Mouse (Mus musculus): ENCODE results near the gene Lmf2. TPM values are rescaled to one million over a fixed set of nuclear protein-coding genes. Genes with fewer than 3 reads are reported as not detected.

The Lmf2 gene
- 54.5 and 56.5 TPM in 2 replicates for polyA plus RNA-seq (2015; fragmentation: Nextera tagmentation; extraction: Ambion mirVana)

- WGBS: under 1% methylated on average over 64 of the region's 64 CpGs
- Histone ChIP-seq H3K9ac (ENCODE audit: low read length) (peak within 1 kb of the TSS; percentile 96), H3K36me3 (ENCODE audit: control insufficient read depth, insufficient read depth) (peaks cover 34% of the 10 kb centered on the region), H3K4me3 (ENCODE audit: low read length) (peak within 1 kb of the TSS; percentile 94), H3K4me2 (ENCODE audit: low read depth, low read length) (peak within 1 kb of the TSS; percentile 92), H3K27me3 (ENCODE audit: control insufficient read depth, insufficient read depth, low read length) (no peaks in the 10 kb centered on the region), H3K4me1 (ENCODE audit: control insufficient read depth, insufficient read depth, low read length) (peaks cover 28% of the 10 kb centered on the region), H3K9me3 (replicated peaks; ENCODE audit: control insufficient read depth, low read length) (no peaks in the 10 kb centered on the region), H3K27ac (ENCODE audit: low read length) (peak within 1 kb of the TSS; percentile 87)
- ATAC-seq (replicated peaks; ENCODE audit: extremely low read depth, insufficient read depth, low FRiP score): peak; percentile 91
These were observed at the start of gene Lmf2, which contains the start of gene Ncaph2 for GRCm38 (mm10) chr15:89355241-89356187. Gene Lmf2, minus strand, starts transcription at chr15:89355659. Gene Ncaph2, plus strand, starts transcription at chr15:89355719.

GRCm38 (mm10) chr15:89404831-89405623 lies 49.6 kb upstream of the Lmf2 start:
- WGBS: 71% methylated on average over 10 of the region's 10 CpGs
- no peak overlapping the region for H3K4me2 ChIP-seq (ENCODE audit: low read depth, low read length)
- no peak for ATAC-seq (replicated peaks; ENCODE audit: extremely low read depth, insufficient read depth, low FRiP score)
- no peak overlapping the region for H3K9ac ChIP-seq (ENCODE audit: low read length)
- no peaks in the 10 kb centered on the region for H3K36me3 ChIP-seq (ENCODE audit: control insufficient read depth, insufficient read depth)
- H3K9me3 ChIP-seq (replicated peaks; ENCODE audit: control insufficient read depth, low read length): peaks cover 11% of the 10 kb centered on the region
- H3K4me3 ChIP-seq (ENCODE audit: low read length): no peak overlapping the region
- no peak overlapping the region for H3K27ac ChIP-seq (ENCODE audit: low read length)
- no peaks in the 10 kb centered on the region for H3K27me3 ChIP-seq (ENCODE audit: control insufficient read depth, insufficient read depth, low read length)
- H3K4me1 ChIP-seq (ENCODE audit: control insufficient read depth, insufficient read depth, low read length): no peaks in the 10 kb centered on the region

- H3K4me1 ChIP-seq (ENCODE audit: control insufficient read depth, insufficient read depth, low read length): no peaks in the 10 kb centered on the region
- no peaks in the 10 kb centered on the region for H3K36me3 ChIP-seq (ENCODE audit: control insufficient read depth, insufficient read depth)
- no peaks in the 10 kb centered on the region for H3K27me3 ChIP-seq (ENCODE audit: control insufficient read depth, insufficient read depth, low read length)
- no peak for ATAC-seq (replicated peaks; ENCODE audit: extremely low read depth, insufficient read depth, low FRiP score)
- H3K4me3 ChIP-seq (ENCODE audit: low read length): no peak overlapping the region
- H3K9ac ChIP-seq (ENCODE audit: low read length): no peak overlapping the region
- H3K9me3 ChIP-seq (replicated peaks; ENCODE audit: control insufficient read depth, low read length): peaks cover 3% of the 10 kb centered on the region
- WGBS: 83% methylated on average over 1 of the region's 1 CpGs
- no peak overlapping the region for H3K4me2 ChIP-seq (ENCODE audit: low read depth, low read length)
- H3K27ac ChIP-seq (ENCODE audit: low read length): no peak overlapping the region
These were observed 47.0 kb upstream of the Lmf2 start for GRCm38 (mm10) chr15:89402471-89402870.

GRCm38 (mm10) chr15:89399716-89400115 lies 44.3 kb upstream of the Lmf2 start:
- 47% methylated on average over 1 of the region's 1 CpGs for WGBS
- Histone ChIP-seq H3K27ac (ENCODE audit: low read length) (no peak overlapping the region), H3K4me2 (ENCODE audit: low read depth, low read length) (no peak overlapping the region), H3K4me3 (ENCODE audit: low read length) (no peak overlapping the region), H3K9me3 (replicated peaks; ENCODE audit: control insufficient read depth, low read length) (no peaks in the 10 kb centered on the region), H3K4me1 (ENCODE audit: control insufficient read depth, insufficient read depth, low read length) (no peaks in the 10 kb centered on the region), H3K36me3 (ENCODE audit: control insufficient read depth, insufficient read depth) (no peaks in the 10 kb centered on the region), H3K27me3 (ENCODE audit: control insufficient read depth, insufficient read depth, low read length) (no peaks in the 10 kb centered on the region), H3K9ac (ENCODE audit: low read length) (no peak overlapping the region)
- no peak for ATAC-seq (replicated peaks; ENCODE audit: extremely low read depth, insufficient read depth, low FRiP score)

GRCm38 (mm10) chr15:89398146-89398545 lies 42.7 kb upstream of the Lmf2 start:
- Histone ChIP-seq H3K4me3 (ENCODE audit: low read length) (no peak overlapping the region), H3K9me3 (replicated peaks; ENCODE audit: control insufficient read depth, low read length) (no peaks in the 10 kb centered on the region), H3K27ac (ENCODE audit: low read length) (no peak overlapping the region), H3K36me3 (ENCODE audit: control insufficient read depth, insufficient read depth) (no peaks in the 10 kb centered on the region), H3K4me2 (ENCODE audit: low read depth, low read length) (no peak overlapping the region), H3K9ac (ENCODE audit: low read length) (no peak overlapping the region), H3K27me3 (ENCODE audit: control insufficient read depth, insufficient read depth, low read length) (no peaks in the 10 kb centered on the region), H3K4me1 (ENCODE audit: control insufficient read depth, insufficient read depth, low read length) (no peaks in the 10 kb centered on the region)
- no peak for ATAC-seq (replicated peaks; ENCODE audit: extremely low read depth, insufficient read depth, low FRiP score)
- WGBS: 79% methylated on average over 2 of the region's 2 CpGs

- no peaks in the 10 kb centered on the region for H3K27me3 ChIP-seq (ENCODE audit: control insufficient read depth, insufficient read depth, low read length)
- no peaks in the 10 kb centered on the region for H3K36me3 ChIP-seq (ENCODE audit: control insufficient read depth, insufficient read depth)
- no peak overlapping the region for H3K9ac ChIP-seq (ENCODE audit: low read length)
- no peaks in the 10 kb centered on the region for H3K4me1 ChIP-seq (ENCODE audit: control insufficient read depth, insufficient read depth, low read length)
- H3K4me2 ChIP-seq (ENCODE audit: low read depth, low read length): no peak overlapping the region
- 81% methylated on average over 4 of the region's 4 CpGs for WGBS
- H3K4me3 ChIP-seq (ENCODE audit: low read length): no peak overlapping the region
- no peak overlapping the region for H3K27ac ChIP-seq (ENCODE audit: low read length)
- H3K9me3 ChIP-seq (replicated peaks; ENCODE audit: control insufficient read depth, low read length): no peaks in the 10 kb centered on the region
- no peak for ATAC-seq (replicated peaks; ENCODE audit: extremely low read depth, insufficient read depth, low FRiP score)
These were observed 41.4 kb upstream of the Lmf2 start for GRCm38 (mm10) chr15:89396883-89397282.

- 87% methylated on average over 10 of the region's 10 CpGs for WGBS
- no peak overlapping the region for H3K4me3 ChIP-seq (ENCODE audit: low read length)
- peaks cover 5% of the 10 kb centered on the region; the same call in 1 of the 2 replicates for H3K27me3 ChIP-seq (ENCODE audit: control insufficient read depth, insufficient read depth, low read length)
- H3K9me3 ChIP-seq (replicated peaks; ENCODE audit: control insufficient read depth, low read length): no peaks in the 10 kb centered on the region
- no peaks in the 10 kb centered on the region for H3K36me3 ChIP-seq (ENCODE audit: control insufficient read depth, insufficient read depth)
- H3K4me2 ChIP-seq (ENCODE audit: low read depth, low read length): no peak overlapping the region
- ATAC-seq (replicated peaks; ENCODE audit: extremely low read depth, insufficient read depth, low FRiP score): no peak
- no peaks in the 10 kb centered on the region for H3K4me1 ChIP-seq (ENCODE audit: control insufficient read depth, insufficient read depth, low read length)
- H3K9ac ChIP-seq (ENCODE audit: low read length): no peak overlapping the region
- H3K27ac ChIP-seq (ENCODE audit: low read length): no peak overlapping the region
These were observed 34.6 kb upstream of the Lmf2 start for GRCm38 (mm10) chr15:89390081-89390480.

GRCm38 (mm10) chr15:89387127-89387526 lies 31.7 kb upstream of the Lmf2 start:
- H3K9ac ChIP-seq (ENCODE audit: low read length): no peak overlapping the region
- peaks cover 5% of the 10 kb centered on the region; the same call in 1 of the 2 replicates for H3K27me3 ChIP-seq (ENCODE audit: control insufficient read depth, insufficient read depth, low read length)
- WGBS: 32% methylated on average over 12 of the region's 12 CpGs
- no peaks in the 10 kb centered on the region for H3K36me3 ChIP-seq (ENCODE audit: control insufficient read depth, insufficient read depth)
- no peaks in the 10 kb centered on the region for H3K9me3 ChIP-seq (replicated peaks; ENCODE audit: control insufficient read depth, low read length)
- no peak overlapping the region for H3K4me2 ChIP-seq (ENCODE audit: low read depth, low read length)
- no peak overlapping the region for H3K27ac ChIP-seq (ENCODE audit: low read length)
- no peaks in the 10 kb centered on the region for H3K4me1 ChIP-seq (ENCODE audit: control insufficient read depth, insufficient read depth, low read length)
- no peak; the same call in 1 of the 2 replicates for ATAC-seq (replicated peaks; ENCODE audit: extremely low read depth, insufficient read depth, low FRiP score)
- H3K4me3 ChIP-seq (ENCODE audit: low read length): no peak overlapping the region

All from heart, embryonic 16.5 days (tissue).